Mouse (Mus musculus) ES-E14 (cell line): ENCODE measurements around the gene Lrrc56.

ENCODE experiments used
- MAFK ChIP-seq: IDR thresholded peaks from 2 replicates; pipeline ENCODE4 v1.6.1; 2014; ENCODE audit warnings: mild to moderate bottlenecking, low read depth, low read length, inconsistent platforms; ENCODE audit not compliant: insufficient read depth
- ZC3H11A ChIP-seq: IDR thresholded peaks from 2 replicates; pipeline ENCODE4 v1.6.1; 2012; ENCODE audit warnings: low read depth, mild to moderate bottlenecking, inconsistent platforms, low read length, borderline replicate concordance

GRCm38 (mm10) chr7:141213605-141214235 is 19.8 kb downstream of the Lrrc56 start, which contains the start of gene Lmntd2:
- TF ChIP-seq MAFK (no peak), ZC3H11A (no peak)
